8 mouse cellular contexts compared by ENCODE assay signal in the genomic region with DNA sequence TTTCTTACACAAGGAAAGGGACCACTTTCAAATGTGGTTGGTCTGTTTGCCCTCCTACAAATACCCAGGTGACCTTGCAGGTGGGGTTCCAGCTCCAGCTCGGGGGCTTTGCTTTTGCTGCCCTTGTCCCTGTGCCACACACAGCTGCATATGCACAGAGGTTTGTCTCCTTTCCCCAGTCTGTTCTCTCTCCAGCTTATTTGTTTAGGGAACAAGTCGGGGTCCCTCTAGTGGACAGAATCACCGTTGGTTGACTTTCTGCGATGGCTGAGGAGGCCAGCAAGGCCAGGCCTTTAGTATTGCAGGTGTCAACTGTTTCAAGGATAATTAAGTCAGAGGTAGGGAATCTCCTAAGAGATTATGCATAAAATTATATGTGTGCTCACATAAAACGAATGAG. TPM values are rescaled to one million over a fixed set of nuclear protein-coding genes. Genes with fewer than 3 reads are reported as not detected.
DNase-seq lines count a peak whose midpoint lies in the region; ATAC-seq and TF ChIP-seq lines count a peak whose summit lies in the region.

No protein-coding gene starts in this region.

- ATAC-seq in hindbrain, embryonic 12.5 days (ENCODE audit: low FRiP score), result no peak
- 0 out of 2 replicates have a peak, but pooled peaks have one; percentile 51 for ATAC-seq in stomach, postnatal 0 days (ENCODE audit: low FRiP score, low TSS enrichment)

- intact Hi-C loops in heart, postnatal 10 days (cut with DNase I), result loop anchor here (1.0 to 5.0 kb wide), 2 partner anchors 42 to 78 kb away; no protein-coding TSS in a partner anchor

- 0 out of 2 replicates have a peak, but pooled peaks cover 3% of the 10 kb centered on the region for H3K4me1 ChIP-seq in hindbrain, embryonic 10.5 days (replicated peaks)
- H3K4me1 ChIP-seq in hindbrain, embryonic 12.5 days, result no peaks in the 10 kb centered on the region
- H3K4me1 ChIP-seq in stomach, postnatal 0 days (replicated peaks; ENCODE audit: control insufficient read depth, insufficient read depth), result no peaks in the 10 kb centered on the region

- DNase-seq in hindbrain, embryonic 10.5 days (ENCODE audit: low spot score), result peak; percentile 53
- peak; percentile 75 for DNase-seq in adipocyte (ENCODE audit: low spot score)
- peak; percentile 70 to 76 for DNase-seq in cerebellum, postnatal 36 days
- peak; percentile 79 to 83 for DNase-seq in heart, postnatal 10 days
- DNase-seq in layer of hippocampus, adult 8-10 months (ENCODE audit: low spot score in 2 of 2), result peak; percentile 34 to 44
- DNase-seq in lung, postnatal 4 days, result peak; percentile 43 to 67
- peak; percentile 66 for DNase-seq in stomach, postnatal 0 days (ENCODE audit: low spot score)

- no peak overlapping the region for H3K27ac ChIP-seq in hindbrain, embryonic 10.5 days
- H3K27ac ChIP-seq in hindbrain, embryonic 12.5 days, result no peak overlapping the region
- no peak overlapping the region for H3K27ac ChIP-seq in stomach, postnatal 0 days (replicated peaks)

- no peak overlapping the region for H3K4me2 ChIP-seq in hindbrain, embryonic 12.5 days (replicated peaks)
- H3K4me2 ChIP-seq in stomach, postnatal 0 days (replicated peaks; ENCODE audit: low read depth), result no peak overlapping the region

- H3K27me3 ChIP-seq in hindbrain, embryonic 10.5 days (ENCODE audit: insufficient read depth, poor library complexity, severe bottlenecking), result no peaks in the 10 kb centered on the region
- H3K27me3 ChIP-seq in hindbrain, embryonic 12.5 days, result no peaks in the 10 kb centered on the region
- H3K27me3 ChIP-seq in stomach, postnatal 0 days (ENCODE audit: control insufficient read depth, insufficient read depth, low read length), result no peaks in the 10 kb centered on the region

- no peak for TF ChIP-seq EP300 in stomach, postnatal 0 days (optimal IDR thresholded peaks at IDR 0.05)

- no peaks in the 10 kb centered on the region for H3K9me3 ChIP-seq in hindbrain, embryonic 10.5 days
- H3K9me3 ChIP-seq in hindbrain, embryonic 12.5 days (replicated peaks), result no peaks in the 10 kb centered on the region
- H3K9me3 ChIP-seq in stomach, postnatal 0 days (ENCODE audit: control insufficient read depth, low read length), result no peaks in the 10 kb centered on the region

- H3K36me3 ChIP-seq in hindbrain, embryonic 10.5 days, result peaks cover 19% of the 10 kb centered on the region
- H3K36me3 ChIP-seq in hindbrain, embryonic 12.5 days, result peaks cover 5% of the 10 kb centered on the region
- H3K36me3 ChIP-seq in stomach, postnatal 0 days (ENCODE audit: control insufficient read depth, insufficient read depth, low read length), result no peaks in the 10 kb centered on the region

- no peak overlapping the region for H3K4me3 ChIP-seq in hindbrain, embryonic 10.5 days
- H3K4me3 ChIP-seq in hindbrain, embryonic 12.5 days, result no peak overlapping the region
- no peak overlapping the region for H3K4me3 ChIP-seq in stomach, postnatal 0 days (ENCODE audit: low read depth, low read length)

- H3K9ac ChIP-seq in hindbrain, embryonic 12.5 days, result no peak overlapping the region
- H3K9ac ChIP-seq in stomach, postnatal 0 days (ENCODE audit: low read length), result no peak overlapping the region

- TF ChIP-seq CTCF in stomach, postnatal 0 days (IDR thresholded peaks at IDR 0.05; ENCODE audit: low read depth), result peak; percentile 80

- WGBS in hindbrain, embryonic 10.5 days, result 11% methylated on average over 5 of the region's 5 CpGs
- 5% methylated on average over 5 of the region's 5 CpGs for WGBS in hindbrain, embryonic 12.5 days
- WGBS in stomach, postnatal 0 days, result 7% methylated on average over 5 of the region's 5 CpGs

RNA-seq across cellular contexts. Expression of a gene that starts 56.5 kb away (rescaled TPM):
- polyA plus RNA-seq in hindbrain, embryonic 10.5 days (2016; fragmentation: Nextera tagmentation; extraction: Ambion mirVana), result 21.3 and 23.8 TPM in 2 replicates
- polyA plus RNA-seq in hindbrain, embryonic 12.5 days (2016; fragmentation: Nextera tagmentation; extraction: Ambion mirVana), result 25.1 and 27.8 TPM in 2 replicates
- 1 to 10 TPM; 1.2 to 1.3 TPM for total RNA-seq in heart, postnatal 10 days (2021)
- 100 to 1,000 TPM; 153 to 196 (median 173) TPM for total RNA-seq in layer of hippocampus, adult 8-10 months (2022)
- 24.0 and 27.2 TPM in 2 replicates for polyA plus RNA-seq in stomach, postnatal 0 days (2015; fragmentation: Nextera tagmentation; extraction: Ambion mirVana)
